Mouse (Mus musculus) splenic B cell, adult 2 months (primary cell): ENCODE measurements around the gene Slco2a1.

Experiments
- DNase-seq: peaks from one replicate; pipeline ENCODE4 v3.0.0-alpha.2; 2011; ENCODE audit warnings: low read depth, low spot score
- H3K27me3 ChIP-seq: 2 replicates; pipeline ENCODE4 v1.6.1; 2012; ENCODE audit warnings: mild to moderate bottlenecking, low read length, moderate library complexity, mixed read lengths; ENCODE audit not compliant: control insufficient read depth, poor library complexity, insufficient read depth, severe bottlenecking
- H3K36me3 ChIP-seq: 2 replicates; pipeline ENCODE4 v1.6.1; 2012; ENCODE audit warnings: mild to moderate bottlenecking, low read length, moderate library complexity, mixed read lengths; ENCODE audit not compliant: control insufficient read depth, poor library complexity, insufficient read depth, severe bottlenecking

The Slco2a1 gene

DNA sequence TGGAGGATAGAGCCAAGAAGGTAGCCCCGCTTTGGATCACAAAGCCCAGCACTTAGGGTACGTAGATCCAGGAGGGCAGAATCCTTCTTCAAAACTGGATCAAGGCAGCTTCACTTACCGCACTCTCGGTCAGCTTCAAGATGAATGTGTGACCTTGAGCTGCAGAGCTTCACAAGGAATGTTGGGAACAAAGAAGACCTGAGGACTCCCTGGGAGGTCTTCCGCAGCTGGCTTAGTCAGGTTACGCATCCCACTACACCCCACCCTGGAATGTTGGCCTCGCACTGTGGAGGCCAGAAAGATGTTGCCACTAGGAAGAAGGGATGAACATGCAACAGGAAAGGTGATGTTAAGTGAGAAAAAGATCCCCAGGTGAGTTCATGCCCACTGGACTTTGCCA is 11.9 kb downstream of the Slco2a1 start:
- H3K27me3 ChIP-seq = no peaks in the 10 kb centered on the region
- DNase-seq = no peak
- H3K36me3 ChIP-seq = no peaks in the 10 kb centered on the region

DNA sequence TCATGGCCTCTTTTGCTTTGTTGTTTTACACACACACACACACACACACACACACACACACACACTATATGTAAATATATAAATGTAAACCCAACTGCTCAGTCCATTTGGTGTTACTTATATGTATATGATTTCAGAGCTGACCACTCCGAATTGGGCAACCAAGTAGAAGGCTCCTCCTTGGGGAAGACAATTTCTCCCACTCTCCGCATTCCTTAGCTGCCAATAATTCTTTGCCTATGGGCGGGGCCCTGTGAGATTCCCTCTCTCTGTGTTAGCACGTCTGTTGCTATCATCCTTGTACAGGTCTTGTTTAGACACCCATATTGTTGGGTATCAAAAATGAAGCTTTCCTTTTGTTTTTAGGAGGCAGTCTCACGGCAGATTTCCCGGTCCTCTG is 15.8 kb downstream of the Slco2a1 start:
- DNase-seq = no peak
- Histone ChIP-seq H3K27me3 (no peaks in the 10 kb centered on the region; the same call in 1 of the 2 replicates), H3K36me3 (no peaks in the 10 kb centered on the region)

DNA sequence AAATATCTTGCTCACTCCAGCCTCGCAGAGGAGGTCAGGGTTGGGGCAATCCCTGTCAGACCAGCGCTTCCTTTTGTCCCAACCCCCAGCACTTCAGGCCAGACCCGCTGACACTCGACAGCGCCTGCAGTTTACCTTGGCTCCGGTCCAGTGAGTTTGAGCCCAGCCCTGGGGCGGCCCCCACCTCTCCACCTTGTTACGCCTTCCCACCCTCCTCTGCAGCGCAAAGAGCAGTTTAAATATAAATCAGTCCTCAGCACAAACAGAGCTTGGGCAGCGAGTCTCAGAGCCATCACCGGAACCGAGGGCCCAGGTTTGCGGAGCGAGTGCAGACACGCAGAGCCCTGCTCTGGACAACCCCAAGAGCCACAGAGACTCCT is 19.2 kb downstream of the Slco2a1 start:
- Histone ChIP-seq H3K27me3 (no peaks in the 10 kb centered on the region; the same call in 1 of the 2 replicates), H3K36me3 (no peaks in the 10 kb centered on the region)
- DNase-seq = no peak

DNA sequence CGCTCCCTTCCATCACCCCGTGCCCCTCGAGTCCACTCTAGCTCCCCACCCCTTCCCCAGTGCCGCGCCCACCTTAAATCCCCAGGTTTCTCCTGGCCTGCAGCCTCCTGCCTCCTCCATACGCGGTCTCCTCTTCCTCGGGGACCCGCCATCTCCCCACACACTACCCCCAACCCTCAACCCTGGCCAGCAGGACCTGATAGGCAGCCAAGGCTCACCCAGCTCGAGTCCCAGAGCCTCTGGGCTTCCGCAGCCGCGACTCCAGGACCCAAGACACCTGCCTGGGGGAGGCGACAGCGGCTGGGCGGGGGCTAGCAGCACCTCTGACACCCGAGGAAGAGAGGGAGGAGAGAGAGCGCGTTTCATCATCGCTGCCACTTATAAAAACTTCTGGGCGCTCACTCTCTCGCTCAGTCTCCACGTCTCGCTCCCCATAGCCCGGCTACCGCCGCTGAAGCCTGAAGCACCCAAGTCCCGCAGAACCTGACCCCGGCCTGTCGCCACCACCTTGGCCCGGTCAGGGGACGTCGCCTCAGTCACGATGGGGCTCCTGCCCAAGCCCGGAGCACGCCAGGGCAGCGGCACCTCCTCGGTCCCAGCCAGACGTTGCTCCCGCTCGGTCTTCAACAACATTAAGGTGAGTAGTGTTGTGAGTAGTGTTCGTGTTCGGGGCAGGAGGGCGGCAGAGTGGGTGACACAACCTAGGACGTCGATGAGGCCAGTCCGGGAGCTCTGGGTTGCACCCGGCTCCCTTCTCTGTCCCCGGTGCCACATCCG is 19.8 kb downstream of the Slco2a1 start:
- Histone ChIP-seq H3K27me3 (no peaks in the 10 kb centered on the region; the same call in 1 of the 2 replicates), H3K36me3 (no peaks in the 10 kb centered on the region)
- no peak for DNase-seq

DNA sequence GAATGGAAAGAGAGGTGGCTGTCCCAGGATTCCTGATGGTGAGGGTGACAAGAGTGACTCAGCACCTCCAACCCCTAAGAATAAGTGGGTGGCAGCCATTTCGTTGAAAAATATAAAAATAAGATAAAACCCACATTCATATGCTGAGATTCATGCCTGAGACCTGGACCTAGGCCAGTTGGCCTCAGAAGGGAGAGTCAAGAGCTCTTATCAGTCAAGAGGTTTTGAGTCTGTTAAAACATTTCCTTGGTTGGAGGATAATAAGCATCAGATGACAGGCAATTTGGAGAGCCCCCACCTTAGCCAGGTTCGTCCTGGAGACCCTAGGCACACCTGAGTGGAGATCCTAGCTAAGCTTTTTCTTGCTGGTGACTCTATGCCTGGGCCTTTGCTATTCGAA is 21.6 kb downstream of the Slco2a1 start:
- no peak for DNase-seq
- H3K36me3 ChIP-seq = no peaks in the 10 kb centered on the region
- no peaks in the 10 kb centered on the region; the same call in 1 of the 2 replicates for H3K27me3 ChIP-seq

DNA sequence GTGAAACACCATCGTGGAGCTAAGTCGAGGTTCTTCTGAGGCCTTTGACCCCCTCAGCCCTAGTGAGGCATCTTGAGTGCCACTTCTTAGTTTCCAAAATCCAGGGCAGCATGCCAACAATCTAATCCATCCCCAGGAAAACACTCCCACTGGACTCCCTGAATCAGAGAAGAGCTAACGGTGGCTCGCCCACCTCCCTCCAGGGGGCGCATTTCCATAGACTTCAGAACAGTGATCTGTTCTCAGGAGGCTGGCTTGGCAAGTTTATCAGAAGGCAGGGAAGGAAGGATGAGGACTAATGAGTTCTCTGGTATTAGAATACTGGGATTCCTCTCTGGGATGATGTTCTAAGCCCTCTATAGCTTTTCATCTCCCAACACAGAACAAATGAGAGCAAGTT is 24.9 kb downstream of the Slco2a1 start:
- peak; percentile 15 for DNase-seq
- H3K36me3 ChIP-seq = no peaks in the 10 kb centered on the region

DNA sequence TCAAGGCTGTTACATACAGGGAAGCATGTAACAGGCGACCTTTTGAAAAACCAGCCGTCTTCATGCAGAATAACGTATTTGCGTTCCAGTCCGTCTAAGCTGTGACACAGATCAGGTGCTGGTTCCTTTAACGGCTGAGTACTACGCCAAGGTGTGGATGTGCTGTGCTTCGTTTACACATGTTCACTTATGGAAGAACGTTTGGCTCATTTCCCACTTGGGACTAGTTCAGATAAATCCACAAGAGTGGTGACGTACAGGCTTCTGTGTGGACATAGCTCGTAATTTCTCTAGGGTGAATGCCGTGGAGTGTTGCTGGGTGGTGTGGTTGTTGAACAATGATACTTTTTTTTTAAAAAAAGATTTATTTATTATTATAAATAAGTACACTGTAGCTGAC is 26.2 kb downstream of the Slco2a1 start:
- Histone ChIP-seq H3K27me3 (no peaks in the 10 kb centered on the region), H3K36me3 (no peaks in the 10 kb centered on the region)
- DNase-seq = no peak

More for the DNA sequence above, 24.9 kb downstream of the Slco2a1 start:
- no peaks in the 10 kb centered on the region for H3K27me3 ChIP-seq

DNA sequence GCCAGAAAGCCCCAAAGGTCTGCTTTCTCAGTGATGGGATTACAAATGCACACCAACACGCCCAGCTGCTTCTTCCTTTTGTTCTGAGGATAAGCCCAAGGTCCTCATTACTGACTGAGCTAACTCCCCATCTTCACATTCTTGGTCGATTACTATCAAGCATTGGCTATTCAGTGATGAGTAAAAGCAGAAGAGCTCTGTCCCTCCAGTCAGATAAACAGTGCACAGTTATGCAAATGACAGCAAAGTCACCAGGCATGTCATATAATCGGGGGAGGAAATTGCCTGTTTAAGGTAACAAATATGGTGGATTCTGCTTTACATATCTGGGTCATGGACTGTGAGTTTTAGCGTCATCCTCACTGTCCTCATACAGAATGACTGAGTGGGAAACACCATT is 35.6 kb downstream of the Slco2a1 start:
- Histone ChIP-seq H3K27me3 (no peaks in the 10 kb centered on the region), H3K36me3 (no peaks in the 10 kb centered on the region)
- DNase-seq = no peak

DNA sequence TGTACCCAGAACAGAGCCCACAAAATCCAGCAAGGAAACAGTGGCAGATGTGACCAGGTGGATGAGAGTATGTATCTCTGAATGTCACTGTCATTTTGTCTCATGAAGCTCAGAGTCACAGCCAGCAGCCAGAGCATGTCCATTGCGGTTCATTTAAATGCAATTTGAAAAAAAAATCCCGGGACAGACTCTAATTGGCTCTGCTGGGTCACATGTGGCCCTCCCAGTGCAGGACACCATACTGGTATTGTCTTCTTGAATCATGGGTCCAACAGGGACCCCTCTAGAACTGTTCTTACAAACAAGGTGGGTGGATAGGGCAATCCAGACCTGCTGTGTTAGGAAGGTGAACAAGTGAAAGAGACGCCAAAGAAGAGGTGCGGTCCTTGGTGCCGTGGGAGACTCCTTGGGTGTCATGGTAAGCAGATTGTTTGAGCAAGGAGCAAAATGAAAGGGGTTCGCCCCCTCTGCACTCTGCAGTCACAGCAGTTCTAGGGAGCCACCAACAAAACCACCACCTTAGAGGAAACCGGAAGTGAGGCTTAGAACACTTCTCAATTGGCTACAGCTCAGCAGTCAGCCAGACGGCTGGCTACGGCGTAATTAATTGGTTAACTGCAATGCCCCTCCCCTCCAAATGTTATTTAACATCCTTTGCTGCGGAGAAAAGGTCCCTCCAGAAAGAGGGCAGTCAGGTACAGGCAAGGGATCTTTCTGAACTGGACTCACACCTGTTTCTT is 38.8 kb downstream of the Slco2a1 start:
- Histone ChIP-seq H3K27me3 (no peaks in the 10 kb centered on the region), H3K36me3 (no peaks in the 10 kb centered on the region)
- no peak for DNase-seq

DNA sequence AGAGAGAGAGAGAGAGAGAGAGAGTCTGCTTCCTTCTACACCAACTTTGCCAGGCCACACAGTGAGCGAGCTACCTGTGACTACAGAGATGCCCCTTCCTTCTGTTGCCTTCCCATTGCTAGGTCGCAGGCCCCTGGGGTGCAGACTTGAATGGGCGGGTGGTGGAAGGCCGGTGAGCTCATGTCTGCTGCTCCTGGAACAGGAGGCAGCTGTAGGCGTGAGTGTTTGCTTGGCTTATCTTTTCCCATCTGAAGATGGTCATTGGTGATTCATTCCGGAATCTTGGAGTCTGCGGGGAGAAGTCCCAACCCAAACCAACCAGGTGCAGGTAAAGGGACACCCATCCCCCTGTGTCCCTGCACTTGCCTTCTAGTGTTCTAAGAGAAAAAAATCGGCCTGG is 40.5 kb downstream of the Slco2a1 start:
- Histone ChIP-seq H3K36me3 (no peaks in the 10 kb centered on the region), H3K27me3 (no peaks in the 10 kb centered on the region)
- no peak for DNase-seq

DNA sequence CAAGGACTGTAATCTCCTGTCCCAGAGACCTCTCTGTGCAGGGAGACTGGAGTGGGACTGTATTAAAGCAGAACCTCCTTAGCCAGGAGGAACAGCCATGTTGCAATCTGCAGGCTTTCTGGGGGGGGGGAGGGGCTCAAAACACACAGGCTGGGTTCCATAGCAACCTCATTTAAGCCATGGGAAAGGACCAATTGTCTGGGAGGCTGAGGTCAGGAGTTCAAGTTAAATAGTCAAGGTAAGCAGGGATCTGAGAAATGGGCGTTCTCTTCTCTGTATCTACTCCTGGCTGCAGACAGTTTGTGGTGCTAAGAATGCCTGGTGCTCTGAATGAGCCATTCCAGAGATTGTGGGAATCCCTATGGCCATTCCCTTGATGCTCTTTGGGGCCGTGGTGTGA is 41.5 kb downstream of the Slco2a1 start:
- DNase-seq = no peak
- Histone ChIP-seq H3K36me3 (no peaks in the 10 kb centered on the region), H3K27me3 (no peaks in the 10 kb centered on the region)

DNA sequence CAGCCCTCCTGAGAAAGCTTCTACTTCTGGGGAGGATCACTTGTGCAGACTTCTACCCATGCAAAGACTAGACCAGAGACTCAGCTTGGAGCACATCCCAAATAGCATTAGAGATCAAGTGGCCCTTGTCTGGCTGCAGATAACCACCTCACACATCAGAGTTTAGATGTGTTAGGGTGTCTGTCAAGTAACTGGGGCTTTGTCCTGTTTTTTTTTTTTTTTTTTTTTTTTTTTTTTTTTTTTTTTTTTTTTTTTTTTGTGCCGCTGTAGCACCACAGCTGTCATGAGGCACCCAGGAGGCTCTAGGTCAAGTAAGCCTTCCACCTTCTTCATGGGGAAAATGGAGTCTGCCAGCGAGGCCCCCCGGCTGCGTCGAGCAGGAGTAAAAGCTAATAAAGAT is 42.7 kb downstream of the Slco2a1 start:
- no peaks in the 10 kb centered on the region for H3K36me3 ChIP-seq
- H3K27me3 ChIP-seq = no peaks in the 10 kb centered on the region
- DNase-seq = no peak

DNA sequence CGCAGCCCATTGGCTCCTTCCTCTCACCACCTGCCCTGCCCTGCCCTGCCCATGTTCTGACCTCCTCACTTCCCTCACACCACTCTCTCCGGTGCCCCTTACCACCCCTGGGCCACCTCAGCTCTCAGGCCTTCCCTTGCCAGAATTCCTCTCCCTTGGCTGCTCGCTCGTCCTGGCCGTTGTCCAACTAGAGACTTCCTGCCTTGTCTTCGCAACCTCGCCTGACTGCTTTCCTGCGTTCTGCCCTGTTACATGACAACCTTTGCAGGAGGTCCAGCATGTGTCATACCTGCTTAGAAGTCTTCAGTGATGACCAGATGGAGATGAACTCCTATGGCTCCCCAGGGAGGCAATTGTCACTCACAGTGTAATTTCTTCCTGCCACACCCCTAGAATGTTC is 43.7 kb downstream of the Slco2a1 start:
- no peak for DNase-seq
- no peaks in the 10 kb centered on the region for H3K27me3 ChIP-seq
- no peaks in the 10 kb centered on the region for H3K36me3 ChIP-seq

DNA sequence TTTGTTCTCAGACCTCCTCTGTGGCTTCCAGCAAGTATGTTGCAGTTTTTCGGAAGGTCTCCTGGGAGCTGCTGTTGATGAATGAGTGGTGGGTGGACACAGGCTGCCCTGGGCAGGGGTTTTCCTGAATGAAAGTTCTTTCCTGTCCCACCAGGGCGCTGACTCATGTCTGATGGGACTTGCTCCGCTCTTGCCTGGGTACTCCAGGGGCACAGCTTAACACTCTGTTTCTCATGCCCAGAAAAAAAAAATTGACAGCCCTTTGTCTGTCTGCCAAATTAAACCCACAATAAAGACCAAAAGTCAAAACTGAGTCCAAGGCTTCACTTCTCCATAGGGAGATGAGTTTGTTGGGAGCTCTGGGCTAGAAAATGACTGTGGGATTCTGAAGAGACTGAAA is 44.9 kb downstream of the Slco2a1 start:
- DNase-seq = no peak
- H3K36me3 ChIP-seq = no peaks in the 10 kb centered on the region; the same call in 1 of the 2 replicates

DNA sequence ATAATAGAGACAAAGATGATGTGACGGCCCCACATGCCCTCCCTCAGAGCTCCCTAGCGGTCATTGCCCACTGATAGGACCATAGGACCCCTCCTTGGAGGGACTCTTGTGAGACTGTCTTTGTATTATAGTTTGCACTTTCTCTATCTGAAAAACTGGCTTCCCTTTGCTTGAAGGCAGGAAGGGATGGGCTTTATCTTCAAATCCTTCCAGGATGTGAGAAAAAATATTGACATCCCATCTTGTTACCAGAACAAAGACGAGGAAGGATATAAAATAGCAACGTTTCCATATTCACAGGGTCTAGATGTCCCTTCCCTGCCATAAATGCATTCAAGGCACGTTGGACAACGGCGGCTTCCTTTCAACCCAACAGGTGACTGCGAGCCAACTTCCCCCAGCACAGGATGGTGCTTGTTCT is 48.5 kb downstream of the Slco2a1 start:
- Histone ChIP-seq H3K27me3 (no peaks in the 10 kb centered on the region), H3K36me3 (no peaks in the 10 kb centered on the region; the same call in 1 of the 2 replicates)
- no peak for DNase-seq

More for the DNA sequence above, 44.9 kb downstream of the Slco2a1 start:
- H3K27me3 ChIP-seq = no peaks in the 10 kb centered on the region
